Mouse (Mus musculus): ENCODE results near the gene Tyw1. TPM values are rescaled to one million over a fixed set of nuclear protein-coding genes. Genes with fewer than 3 reads are reported as not detected.

Gene Tyw1
- total and polyA plus RNA-seq, 2 experiments from 2014 or later, result 16.3 to 18.3 TPM

- Histone ChIP-seq H3K9me3 (ENCODE audit: low read length) (no peaks in the 10 kb centered on the region), H3K4me3 (ENCODE audit: low read depth, low read length) (no peak overlapping the region), H3K27me3 (ENCODE audit: insufficient read depth, low read length) (no peaks in the 10 kb centered on the region), H3K9ac (replicated peaks; ENCODE audit: low read length, poor library complexity, severe bottlenecking) (no peak overlapping the region), H3K36me3 (ENCODE audit: insufficient read depth, low read length) (peaks cover 16% of the 10 kb centered on the region), H3K4me1 (ENCODE audit: insufficient read depth, low read length) (no peaks in the 10 kb centered on the region), H3K4me2 (ENCODE audit: low read depth, low read length, poor library complexity, severe bottlenecking) (no peak overlapping the region), H3K27ac (ENCODE audit: low read depth, low read length) (no peak overlapping the region)
- no peak for TF ChIP-seq CTCF (IDR thresholded peaks at IDR 0.05)
- ATAC-seq (ENCODE audit: low FRiP score), result no peak
- DNase-seq (ENCODE audit: low spot score), result no peak
- WGBS, result 90% methylated on average over 7 of the region's 7 CpGs
These were observed 32.7 kb downstream of the Tyw1 start for GRCm38 (mm10) chr5:130288106-130288505.

- H3K9ac ChIP-seq (replicated peaks; ENCODE audit: low read length, poor library complexity, severe bottlenecking), result no peak overlapping the region
- DNase-seq (ENCODE audit: low spot score), result no peak
- no peak for ATAC-seq (ENCODE audit: low FRiP score)
- no peaks in the 10 kb centered on the region for H3K4me1 ChIP-seq (ENCODE audit: insufficient read depth, low read length)
- no peak overlapping the region for H3K4me2 ChIP-seq (ENCODE audit: low read depth, low read length, poor library complexity, severe bottlenecking)
- no peaks in the 10 kb centered on the region for H3K36me3 ChIP-seq (ENCODE audit: insufficient read depth, low read length)
- H3K27me3 ChIP-seq (ENCODE audit: insufficient read depth, low read length), result no peaks in the 10 kb centered on the region
- no peak overlapping the region for H3K4me3 ChIP-seq (ENCODE audit: low read depth, low read length)
- no peak overlapping the region for H3K27ac ChIP-seq (ENCODE audit: low read depth, low read length)
- WGBS, result 98% methylated on average over 6 of the region's 6 CpGs
- no peaks in the 10 kb centered on the region for H3K9me3 ChIP-seq (ENCODE audit: low read length)
- peak; percentile 20; the same call in 1 of the 2 replicates for TF ChIP-seq CTCF (IDR thresholded peaks at IDR 0.05)
These were observed 34.8 kb downstream of the Tyw1 start for GRCm38 (mm10) chr5:130290242-130290641.

- H3K27me3 ChIP-seq (ENCODE audit: insufficient read depth, low read length), result no peaks in the 10 kb centered on the region
- 98% methylated on average over 12 of the region's 12 CpGs for WGBS
- ATAC-seq (ENCODE audit: low FRiP score), result no peak
- no peak overlapping the region for H3K4me3 ChIP-seq (ENCODE audit: low read depth, low read length)
- no peak for DNase-seq (ENCODE audit: low spot score)
- H3K9me3 ChIP-seq (ENCODE audit: low read length), result no peaks in the 10 kb centered on the region
- no peak overlapping the region for H3K9ac ChIP-seq (replicated peaks; ENCODE audit: low read length, poor library complexity, severe bottlenecking)
- no peaks in the 10 kb centered on the region for H3K4me1 ChIP-seq (ENCODE audit: insufficient read depth, low read length)
- TF ChIP-seq CTCF (IDR thresholded peaks at IDR 0.05), result no peak
- H3K36me3 ChIP-seq (ENCODE audit: insufficient read depth, low read length), result no peaks in the 10 kb centered on the region
- H3K27ac ChIP-seq (ENCODE audit: low read depth, low read length), result no peak overlapping the region
- H3K4me2 ChIP-seq (ENCODE audit: low read depth, low read length, poor library complexity, severe bottlenecking), result no peak overlapping the region
These were observed 35.4 kb downstream of the Tyw1 start for GRCm38 (mm10) chr5:130290775-130291174.

GRCm38 (mm10) chr5:130292976-130293375 lies 37.6 kb downstream of the Tyw1 start:
- 91% methylated on average over 4 of the region's 4 CpGs for WGBS
- Histone ChIP-seq H3K9ac (replicated peaks; ENCODE audit: low read length, poor library complexity, severe bottlenecking) (no peak overlapping the region), H3K27me3 (ENCODE audit: insufficient read depth, low read length) (no peaks in the 10 kb centered on the region), H3K4me2 (ENCODE audit: low read depth, low read length, poor library complexity, severe bottlenecking) (no peak overlapping the region), H3K4me1 (ENCODE audit: insufficient read depth, low read length) (no peaks in the 10 kb centered on the region), H3K4me3 (ENCODE audit: low read depth, low read length) (no peak overlapping the region), H3K27ac (ENCODE audit: low read depth, low read length) (no peak overlapping the region), H3K36me3 (ENCODE audit: insufficient read depth, low read length) (peaks cover 9% of the 10 kb centered on the region), H3K9me3 (ENCODE audit: low read length) (no peaks in the 10 kb centered on the region)
- DNase-seq (ENCODE audit: low spot score), result no peak
- TF ChIP-seq CTCF (IDR thresholded peaks at IDR 0.05), result no peak
- no peak for ATAC-seq (ENCODE audit: low FRiP score)

GRCm38 (mm10) chr5:130293941-130294340 lies 38.5 kb downstream of the Tyw1 start:
- H3K27ac ChIP-seq (ENCODE audit: low read depth, low read length), result no peak overlapping the region
- WGBS, result 83% methylated on average over 5 of the region's 5 CpGs
- H3K27me3 ChIP-seq (ENCODE audit: insufficient read depth, low read length), result no peaks in the 10 kb centered on the region
- H3K4me1 ChIP-seq (ENCODE audit: insufficient read depth, low read length), result no peaks in the 10 kb centered on the region
- no peak overlapping the region for H3K9ac ChIP-seq (replicated peaks; ENCODE audit: low read length, poor library complexity, severe bottlenecking)
- DNase-seq (ENCODE audit: low spot score), result peak; percentile 32
- H3K4me3 ChIP-seq (ENCODE audit: low read depth, low read length), result no peak overlapping the region
- H3K9me3 ChIP-seq (ENCODE audit: low read length), result no peaks in the 10 kb centered on the region
- no peak for ATAC-seq (ENCODE audit: low FRiP score)
- TF ChIP-seq CTCF (IDR thresholded peaks at IDR 0.05), result no peak
- no peak overlapping the region for H3K4me2 ChIP-seq (ENCODE audit: low read depth, low read length, poor library complexity, severe bottlenecking)
- H3K36me3 ChIP-seq (ENCODE audit: insufficient read depth, low read length), result peaks cover 11% of the 10 kb centered on the region

- DNase-seq (ENCODE audit: low spot score), result no peak
- Histone ChIP-seq H3K4me3 (ENCODE audit: low read depth, low read length) (no peak overlapping the region), H3K4me2 (ENCODE audit: low read depth, low read length, poor library complexity, severe bottlenecking) (no peak overlapping the region), H3K36me3 (ENCODE audit: insufficient read depth, low read length) (peaks cover 11% of the 10 kb centered on the region), H3K27me3 (ENCODE audit: insufficient read depth, low read length) (no peaks in the 10 kb centered on the region), H3K27ac (ENCODE audit: low read depth, low read length) (no peak overlapping the region), H3K9ac (replicated peaks; ENCODE audit: low read length, poor library complexity, severe bottlenecking) (no peak overlapping the region), H3K4me1 (ENCODE audit: insufficient read depth, low read length) (no peaks in the 10 kb centered on the region), H3K9me3 (ENCODE audit: low read length) (no peaks in the 10 kb centered on the region)
- TF ChIP-seq CTCF (IDR thresholded peaks at IDR 0.05), result no peak
- ATAC-seq (ENCODE audit: low FRiP score), result no peak
- WGBS, result 72% methylated on average over 6 of the region's 6 CpGs
These were observed 39.2 kb downstream of the Tyw1 start for GRCm38 (mm10) chr5:130294598-130294997.
